Mouse (Mus musculus) hindbrain, embryonic 14.5 days (tissue): ENCODE data around the gene Ptprc. TPM values are rescaled to one million over a fixed set of nuclear protein-coding genes. Genes with fewer than 3 reads are reported as not detected.

ENCODE experiments used
- ATAC-seq: fragments of 200-750 bp; cut with Nextera tagmentation; 2 replicates; pipeline ENCODE4 v1.8.0; 2017; ENCODE audit warnings: moderate number of reproducible peaks, mild to moderate bottlenecking, moderate TSS enrichment, moderate library complexity; ENCODE audit not compliant: low FRiP score
- DNase-seq: peaks from one replicate; pipeline ENCODE4 v3.0.0-alpha.2; 2015; ENCODE audit warnings: low spot score
- H3K27ac ChIP-seq: fragments of 300-500 bp; sonication (generic); 2 replicates; pipeline ENCODE4 v1.5.1; 2014; ENCODE audit warnings: mild to moderate bottlenecking, moderate library complexity
- H3K27me3 ChIP-seq: fragments of 300-500 bp; sonication (generic); 2 replicates; pipeline ENCODE4 v1.6.1; 2014; ENCODE audit warnings: mild to moderate bottlenecking, low read length, mixed read lengths; ENCODE audit not compliant: control insufficient read depth, insufficient read depth
- H3K36me3 ChIP-seq: fragments of 300-500 bp; sonication (generic); replicated peaks from 2 replicates; pipeline ENCODE4 v1.6.1; 2014; ENCODE audit not compliant: control insufficient read depth, insufficient read depth
- H3K4me1 ChIP-seq: fragments of 300-500 bp; sonication (generic); replicated peaks from 2 replicates; pipeline ENCODE4 v1.6.1; 2014; ENCODE audit warnings: antibody characterized with exemption, low read length, mixed read lengths; ENCODE audit not compliant: control insufficient read depth, insufficient read depth
- H3K4me2 ChIP-seq: fragments of 300-500 bp; sonication (generic); replicated peaks from 2 replicates; pipeline ENCODE4 v1.6.1; 2014; ENCODE audit warnings: mild to moderate bottlenecking, moderate library complexity
- H3K4me3 ChIP-seq: fragments of 300-500 bp; sonication (generic); replicated peaks from 2 replicates; pipeline ENCODE4 v1.5.1; 2014; ENCODE audit warnings: mild to moderate bottlenecking, low read length
- H3K9ac ChIP-seq: fragments of 300-500 bp; sonication (generic); 2 replicates; pipeline ENCODE4 v1.6.1; 2014
- H3K9me3 ChIP-seq: fragments of 300-500 bp; sonication (generic); 2 replicates; pipeline ENCODE4 v1.6.1; 2016; ENCODE audit warnings: low read length; ENCODE audit not compliant: control insufficient read depth
- WGBS: fragments of 180-500 bp; shearing (Covaris S2); extraction: QIAGEN DNeasy Blood & Tissue Kit; methylation state at CpG from one replicate; pipeline ENCODE4 v1.1.7; 2014; 5-methylcytosine and 5-hydroxymethylcytosine counted together
- polyA plus RNA-seq: library from polyadenylated mRNA; unstranded; fragments of >200 nt; fragmentation: Nextera tagmentation; extraction: Ambion mirVana; gene quantifications from 2 replicates; pipeline ENCODE4 v1.2.1, GENCODE M21; 2014

Ptprc gene
- polyA plus RNA-seq, 1 experiment from 2014 or later, result 1.4 TPM

GRCm38 (mm10) chr1:138037484-138037883 is 138.0 kb downstream of the Ptprc start:
- Histone ChIP-seq H3K9me3 (no peaks in the 10 kb centered on the region), H3K27ac (no peak overlapping the region), H3K4me3 (no peak overlapping the region), H3K4me1 (no peaks in the 10 kb centered on the region), H3K4me2 (no peak overlapping the region), H3K9ac (no peak overlapping the region), H3K36me3 (no peaks in the 10 kb centered on the region), H3K27me3 (no peaks in the 10 kb centered on the region)
- WGBS, result 73% methylated on average over 5 of the region's 5 CpGs
- DNase-seq (no peak), ATAC-seq (no peak)

- Histone ChIP-seq H3K4me1 (peaks cover 6% of the 10 kb centered on the region; the same call in 1 of the 2 replicates), H3K9ac (no peak overlapping the region), H3K4me2 (no peak overlapping the region), H3K9me3 (no peaks in the 10 kb centered on the region), H3K27me3 (no peaks in the 10 kb centered on the region), H3K27ac (no peak overlapping the region), H3K36me3 (no peaks in the 10 kb centered on the region), H3K4me3 (no peak overlapping the region)
- WGBS, result 5% methylated on average over 4 of the region's 4 CpGs
- ATAC-seq, result peak; percentile 51; the same call in 1 of the 2 replicates
- no peak for DNase-seq
These were observed 145.9 kb downstream of the Ptprc start for GRCm38 (mm10) chr1:138029649-138030048.

- Histone ChIP-seq H3K4me2 (no peak overlapping the region), H3K36me3 (no peaks in the 10 kb centered on the region), H3K27me3 (no peaks in the 10 kb centered on the region), H3K9ac (no peak overlapping the region), H3K4me3 (no peak overlapping the region), H3K9me3 (no peaks in the 10 kb centered on the region), H3K4me1 (peaks cover 18% of the 10 kb centered on the region; the same call in 1 of the 2 replicates), H3K27ac (no peak overlapping the region)
- WGBS, result 92% methylated on average over 1 of the region's 1 CpGs
- DNase-seq (no peak), ATAC-seq (no peak)
These were observed 150.2 kb downstream of the Ptprc start for GRCm38 (mm10) chr1:138025298-138025697.

GRCm38 (mm10) chr1:138023601-138024000 is 151.9 kb downstream of the Ptprc start:
- H3K4me2 ChIP-seq, result no peak overlapping the region
- DNase-seq (no peak), ATAC-seq (no peak)
- WGBS, result 38% methylated on average over 4 of the region's 4 CpGs
- no peaks in the 10 kb centered on the region for H3K36me3 ChIP-seq
- H3K9ac ChIP-seq, result no peak overlapping the region
- H3K4me1 ChIP-seq, result 0 out of 2 replicates have a peak, but pooled peaks cover 12% of the 10 kb centered on the region
- H3K27ac ChIP-seq, result no peak overlapping the region
- H3K27me3 ChIP-seq, result no peaks in the 10 kb centered on the region
- H3K9me3 ChIP-seq, result no peaks in the 10 kb centered on the region
- no peak overlapping the region for H3K4me3 ChIP-seq

- Histone ChIP-seq H3K4me3 (no peak overlapping the region), H3K9ac (no peak overlapping the region), H3K4me2 (no peak overlapping the region), H3K4me1 (0 out of 2 replicates have a peak, but pooled peaks cover 12% of the 10 kb centered on the region), H3K9me3 (no peaks in the 10 kb centered on the region), H3K27me3 (no peaks in the 10 kb centered on the region), H3K27ac (peak overlapping the region; percentile 40; the same call in 1 of the 2 replicates), H3K36me3 (no peaks in the 10 kb centered on the region)
- 12% methylated on average over 3 of the region's 3 CpGs for WGBS
- DNase-seq (no peak), ATAC-seq (no peak)
These were observed 152.6 kb downstream of the Ptprc start for GRCm38 (mm10) chr1:138022918-138023295.

GRCm38 (mm10) chr1:138021962-138022917 is 153.3 kb downstream of the Ptprc start:
- Histone ChIP-seq H3K36me3 (no peaks in the 10 kb centered on the region), H3K9ac (no peak overlapping the region), H3K27me3 (no peaks in the 10 kb centered on the region), H3K9me3 (no peaks in the 10 kb centered on the region), H3K27ac (peak overlapping the region; percentile 40; the same call in 1 of the 2 replicates), H3K4me3 (no peak overlapping the region), H3K4me2 (no peak overlapping the region), H3K4me1 (0 out of 2 replicates have a peak, but pooled peaks cover 12% of the 10 kb centered on the region)
- no peak for ATAC-seq
- no peak for DNase-seq
- 17% methylated on average over 11 of the region's 11 CpGs for WGBS

Other genes with a start within 250 kb of the Ptprc start
- gene Atp6v1g3, start 98.0 kb upstream of the Ptprc start, polyA plus RNA-seq, result not detected in 2 replicates